Mouse (Mus musculus): Measurements from ENCODE around the gene Adgrg3. TPM values are rescaled to one million over a fixed set of nuclear protein-coding genes. Genes with fewer than 3 reads are reported as not detected.

Gene Adgrg3
- total and polyA plus RNA-seq, 3 experiments = 0.12 to 0.49 TPM; not detected in 1

GRCm38 (mm10) chr8:94985023-94985422 lies 32.5 kb upstream of the Adgrg3 start:
- Histone ChIP-seq H3K4me3 (ENCODE audit: low read depth, low read length) (peak overlapping the region; percentile 80), H3K9me3 (replicated peaks) (no peaks in the 10 kb centered on the region), H3K27me3 (ENCODE audit: insufficient read depth, low read length) (no peaks in the 10 kb centered on the region), H3K36me3 (replicated peaks) (peaks cover 58% of the 10 kb centered on the region), H3K4me1 (ENCODE audit: insufficient read depth, low read depth, low read length) (peaks cover 96% of the 10 kb centered on the region)
- peak; percentile 72 for DNase-seq (ENCODE audit: low spot score)
- peak; percentile 95 for TF ChIP-seq TAL1 (conservative IDR thresholded peaks at IDR 0.05; ENCODE audit: low read depth, low read length)
- no peak for TF ChIP-seq GATA1 (IDR thresholded peaks at IDR 0.05; ENCODE audit: borderline replicate concordance, low read length)
- ATAC-seq (ENCODE audit: extremely low read depth, insufficient number of reproducible peaks, low FRiP score, poor library complexity, severe bottlenecking) = peak; percentile 43

- Histone ChIP-seq H3K4me1 (ENCODE audit: insufficient read depth, low read depth, low read length) (peaks cover 96% of the 10 kb centered on the region), H3K9me3 (replicated peaks) (no peaks in the 10 kb centered on the region), H3K27me3 (ENCODE audit: insufficient read depth, low read length) (no peaks in the 10 kb centered on the region), H3K36me3 (replicated peaks) (peaks cover 66% of the 10 kb centered on the region), H3K4me3 (ENCODE audit: low read depth, low read length) (peak overlapping the region; percentile 80)
- ATAC-seq (ENCODE audit: extremely low read depth, insufficient number of reproducible peaks, low FRiP score, poor library complexity, severe bottlenecking) (no peak), DNase-seq (ENCODE audit: low spot score) (no peak)
- TF ChIP-seq TAL1 (conservative IDR thresholded peaks at IDR 0.05; ENCODE audit: low read depth, low read length) = no peak
Observed at GRCm38 (mm10) chr8:94986676-94987075, 30.8 kb upstream of the Adgrg3 start.

GRCm38 (mm10) chr8:94987553-94987952 lies 29.9 kb upstream of the Adgrg3 start:
- H3K27me3 ChIP-seq (ENCODE audit: insufficient read depth, low read length) = no peaks in the 10 kb centered on the region
- peak overlapping the region; percentile 80 for H3K4me3 ChIP-seq (ENCODE audit: low read depth, low read length)
- DNase-seq (ENCODE audit: low spot score) (no peak), ATAC-seq (ENCODE audit: extremely low read depth, insufficient number of reproducible peaks, low FRiP score, poor library complexity, severe bottlenecking) (no peak)
- H3K36me3 ChIP-seq (replicated peaks) = peaks cover 75% of the 10 kb centered on the region
- H3K9me3 ChIP-seq (replicated peaks) = no peaks in the 10 kb centered on the region
- H3K4me1 ChIP-seq (ENCODE audit: insufficient read depth, low read depth, low read length) = peaks cover 96% of the 10 kb centered on the region
- TF ChIP-seq TAL1 (conservative IDR thresholded peaks at IDR 0.05; ENCODE audit: low read depth, low read length) (no peak), GATA1 (IDR thresholded peaks at IDR 0.05; ENCODE audit: borderline replicate concordance, low read length) (no peak), CTCF (IDR thresholded peaks at IDR 0.05; ENCODE audit: low read depth, low read length) (no peak), GATA2 (IDR thresholded peaks at IDR 0.05; ENCODE audit: borderline replicate concordance, low read depth, low read length) (no peak), POLR2AphosphoS5 (IDR thresholded peaks at IDR 0.05; ENCODE audit: insufficient replicate concordance, low read depth, low read length) (no peak)

GRCm38 (mm10) chr8:94988619-94989018 lies 28.9 kb upstream of the Adgrg3 start:
- DNase-seq (ENCODE audit: low spot score) (no peak), ATAC-seq (ENCODE audit: extremely low read depth, insufficient number of reproducible peaks, low FRiP score, poor library complexity, severe bottlenecking) (no peak)
- no peak for TF ChIP-seq GATA1 (IDR thresholded peaks at IDR 0.05; ENCODE audit: borderline replicate concordance, low read length)
- TF ChIP-seq CTCF (IDR thresholded peaks at IDR 0.05; ENCODE audit: low read depth, low read length) = no peak
- Histone ChIP-seq H3K4me3 (ENCODE audit: low read depth, low read length) (peak overlapping the region; percentile 80; the same call in 1 of the 2 replicates), H3K9me3 (replicated peaks) (no peaks in the 10 kb centered on the region), H3K27me3 (ENCODE audit: insufficient read depth, low read length) (no peaks in the 10 kb centered on the region), H3K4me1 (ENCODE audit: insufficient read depth, low read depth, low read length) (peaks cover 96% of the 10 kb centered on the region), H3K36me3 (replicated peaks) (peaks cover 85% of the 10 kb centered on the region)

GRCm38 (mm10) chr8:94989711-94990110 lies 27.8 kb upstream of the Adgrg3 start:
- Histone ChIP-seq H3K4me1 (ENCODE audit: insufficient read depth, low read depth, low read length) (peaks cover 100% of the 10 kb centered on the region), H3K4me3 (ENCODE audit: low read depth, low read length) (peak overlapping the region; percentile 47; the same call in 1 of the 2 replicates), H3K9me3 (replicated peaks) (no peaks in the 10 kb centered on the region), H3K36me3 (replicated peaks) (peaks cover 96% of the 10 kb centered on the region), H3K27me3 (ENCODE audit: insufficient read depth, low read length) (no peaks in the 10 kb centered on the region)
- no peak for ATAC-seq (ENCODE audit: extremely low read depth, insufficient number of reproducible peaks, low FRiP score, poor library complexity, severe bottlenecking)
- DNase-seq (ENCODE audit: low spot score) = no peak
- TF ChIP-seq GATA2 (IDR thresholded peaks at IDR 0.05; ENCODE audit: borderline replicate concordance, low read depth, low read length) (no peak), GATA1 (IDR thresholded peaks at IDR 0.05; ENCODE audit: borderline replicate concordance, low read length) (no peak), CTCF (IDR thresholded peaks at IDR 0.05; ENCODE audit: low read depth, low read length) (no peak), TAL1 (conservative IDR thresholded peaks at IDR 0.05; ENCODE audit: low read depth, low read length) (no peak), POLR2AphosphoS5 (IDR thresholded peaks at IDR 0.05; ENCODE audit: insufficient replicate concordance, low read depth, low read length) (no peak)

GRCm38 (mm10) chr8:94990598-94991453 lies 26.7 kb upstream of the Adgrg3 start:
- no peak for DNase-seq (ENCODE audit: low spot score)
- TF ChIP-seq GATA1 (IDR thresholded peaks at IDR 0.05; ENCODE audit: borderline replicate concordance, low read length) (no peak), TAL1 (conservative IDR thresholded peaks at IDR 0.05; ENCODE audit: low read depth, low read length) (no peak), POLR2AphosphoS5 (IDR thresholded peaks at IDR 0.05; ENCODE audit: insufficient replicate concordance, low read depth, low read length) (no peak), GATA2 (IDR thresholded peaks at IDR 0.05; ENCODE audit: borderline replicate concordance, low read depth, low read length) (no peak), CTCF (IDR thresholded peaks at IDR 0.05; ENCODE audit: low read depth, low read length) (no peak)
- Histone ChIP-seq H3K27me3 (ENCODE audit: insufficient read depth, low read length) (no peaks in the 10 kb centered on the region), H3K4me1 (ENCODE audit: insufficient read depth, low read depth, low read length) (peaks cover 100% of the 10 kb centered on the region), H3K36me3 (replicated peaks) (peaks cover 100% of the 10 kb centered on the region), H3K4me3 (ENCODE audit: low read depth, low read length) (peak overlapping the region; percentile 46; the same call in 1 of the 2 replicates), H3K9me3 (replicated peaks) (no peaks in the 10 kb centered on the region)
- ATAC-seq (ENCODE audit: extremely low read depth, insufficient number of reproducible peaks, low FRiP score, poor library complexity, severe bottlenecking) = no peak
